1 mouse cellular context compared by ENCODE assay signal in the genomic region with DNA sequence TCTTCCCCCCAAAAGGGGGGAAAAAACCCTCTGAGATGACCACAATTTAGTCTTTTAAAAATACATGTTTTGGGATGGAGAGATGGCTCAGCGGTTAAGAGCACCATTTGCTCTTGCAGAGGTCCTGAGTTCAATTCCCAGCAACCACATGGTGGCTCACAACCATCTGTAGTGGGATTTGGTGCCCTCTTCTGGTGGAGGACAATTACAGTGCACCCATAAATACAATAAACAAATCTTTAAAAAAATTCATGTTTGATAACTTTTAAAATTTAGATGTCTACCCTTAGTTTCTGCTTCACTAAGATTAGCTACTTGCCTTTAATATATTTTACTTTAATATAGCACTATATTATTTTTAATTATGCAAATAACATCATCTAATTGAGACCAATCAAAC.
A peak's percentile ranks its signal among the peaks of the same experiment; 100 is the strongest.
TF ChIP-seq lines count a peak whose summit lies in the region.

No protein-coding gene starts in this region.

TF ChIP-seq in MEL, 35 proteins besides CTCF, POLR2A, EP300 and RAD21 (continued from another document):
- TF ChIP-seq TBP (IDR thresholded peaks at IDR 0.05; ENCODE audit: low read depth, low read length) = no peak
- 0 out of 2 replicates have a peak, but pooled peaks have one; percentile 11 for TF ChIP-seq HCFC1 (IDR thresholded peaks at IDR 0.05; ENCODE audit: low read depth, low read length)
